Mouse (Mus musculus) thymus, adult 2 months (tissue): Measurements from ENCODE around the gene Morf4l1.

Source experiments
- CTCF ChIP-seq: fragments of 200-500 bp; IDR thresholded peaks from 2 replicates; pipeline ENCODE4 v1.5.1; 2012; ENCODE audit warnings: mild to moderate bottlenecking, control low read depth, low read length, moderate library complexity, borderline replicate concordance; ENCODE audit not compliant: control insufficient read depth, poor library complexity, insufficient read depth; ENCODE audit errors: extremely low read depth
- POLR2A ChIP-seq: fragments of 200-500 bp; IDR thresholded peaks from 2 replicates; pipeline ENCODE4 v1.6.1; 2012; ENCODE audit warnings: mild to moderate bottlenecking, low read length, control low read depth, moderate library complexity; ENCODE audit not compliant: control insufficient read depth, poor library complexity, insufficient read depth; ENCODE audit errors: extremely low read depth

DNA sequence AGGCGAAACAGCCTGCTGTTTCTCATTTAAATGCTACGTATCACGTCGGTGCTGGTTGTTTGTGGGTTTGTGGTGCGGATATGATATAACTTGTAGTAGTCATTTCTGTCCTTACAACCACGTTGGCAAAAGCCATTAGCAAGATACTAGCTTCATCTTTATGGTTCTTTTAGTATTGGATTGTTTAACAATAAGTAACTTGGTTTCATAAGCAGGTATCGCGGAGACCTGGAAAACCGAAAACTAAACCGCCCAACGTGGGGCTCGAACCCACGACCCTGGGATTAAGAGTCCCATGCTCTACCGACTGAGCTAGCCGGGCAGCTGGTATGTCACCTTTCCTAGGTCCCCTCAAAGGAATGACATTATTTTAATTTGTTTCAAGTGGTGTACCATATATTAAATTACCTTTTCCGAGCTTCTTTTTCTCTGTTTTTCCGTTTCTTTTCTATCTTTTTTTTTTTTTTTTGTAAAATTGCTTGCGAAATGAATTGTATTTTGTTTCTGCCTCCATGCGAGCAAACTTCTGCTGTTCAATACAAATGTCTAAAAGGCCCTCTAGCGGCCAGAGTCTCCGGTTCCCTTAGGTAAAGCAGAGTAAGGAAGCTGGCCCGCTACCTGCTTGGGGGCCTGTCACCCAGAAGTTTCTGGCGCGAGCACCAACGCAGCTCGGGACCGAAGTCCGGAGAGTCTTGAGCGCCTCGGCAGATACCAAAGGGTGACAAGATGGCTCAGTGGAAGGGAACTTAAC, 11.9 kb upstream of the Morf4l1 start:
- TF ChIP-seq POLR2A (no peak), CTCF (no peak)
